Mouse (Mus musculus) cerebellum, postnatal 14 days (tissue): ENCODE measurements at regions not wholly inside any gene's neighbourhood (a gene's known extent, or its start where the extent isn't known, plus 50 kb on each side); places are given as distances from the start of the nearest gene placed in this dataset.

Experiments used
- DNase-seq, 2 experiments: peaks; one replicate each; pipeline ENCODE4 v3.0.0; 2021; ENCODE audit warnings: mixed read lengths in 2 of 2

DNA sequence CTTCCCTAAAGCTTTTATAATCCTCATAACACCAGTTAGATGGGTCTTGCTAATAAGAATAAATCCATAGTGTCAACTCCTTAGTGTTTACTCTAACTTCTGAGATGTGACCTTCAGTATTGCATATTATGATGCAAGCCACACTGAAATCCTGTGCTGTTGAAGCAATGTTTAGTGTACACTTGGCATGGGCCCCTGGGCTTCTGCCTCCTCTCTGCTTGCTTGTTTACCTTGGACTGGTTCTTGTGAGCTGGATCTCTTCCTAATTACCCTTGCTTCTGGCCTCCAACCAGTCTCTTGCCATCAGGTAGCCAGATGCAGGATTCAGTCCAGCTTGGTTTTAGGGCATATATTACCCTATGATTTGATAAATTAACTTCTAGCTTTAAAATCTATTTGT lies 57.0 kb downstream of the Rgs2 start:
- peak; percentile 34 to 55 for DNase-seq

DNA sequence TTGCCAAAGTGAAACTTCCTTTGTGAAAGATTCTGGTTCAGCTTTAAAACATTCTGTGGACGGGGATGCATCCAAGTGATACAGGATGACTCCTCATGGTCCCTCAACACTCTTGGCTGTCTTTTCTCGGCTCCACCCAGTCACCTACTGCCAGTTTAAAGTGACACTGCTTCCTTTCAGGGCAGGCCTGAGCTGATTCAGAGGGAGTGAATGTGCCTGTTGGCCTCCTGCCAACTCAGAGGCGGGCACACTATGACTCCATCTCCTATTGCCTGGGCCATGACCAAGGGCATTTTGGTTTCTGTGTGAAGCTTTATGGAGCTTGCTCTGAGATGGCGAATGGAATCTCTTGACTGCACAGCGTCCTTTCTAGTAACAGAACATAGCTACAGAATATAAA lies 62.5 kb downstream of the Rgs2 start:
- peak; percentile 70 to 73 for DNase-seq

DNA sequence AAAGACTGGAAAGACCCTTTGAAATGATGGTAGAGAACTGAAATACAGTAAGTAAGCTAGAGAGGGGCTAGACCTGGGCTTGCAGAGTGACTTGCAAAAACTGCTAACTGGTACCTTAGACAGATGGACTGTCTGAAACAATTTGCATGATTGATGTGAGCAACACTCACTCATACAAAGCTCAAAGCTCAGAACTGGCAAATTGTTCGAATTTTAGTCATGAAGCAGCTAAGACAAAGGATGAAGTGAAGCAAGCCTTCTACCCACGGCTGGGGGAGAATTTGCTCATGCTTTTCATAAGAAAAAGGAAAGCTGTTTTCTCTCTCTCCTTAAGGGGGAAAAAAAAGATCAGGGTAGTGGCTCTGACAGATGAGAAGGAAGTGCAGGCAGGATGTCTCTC lies 64.5 kb downstream of the Rgs2 start:
- peak; percentile 8 to 43 for DNase-seq

DNA sequence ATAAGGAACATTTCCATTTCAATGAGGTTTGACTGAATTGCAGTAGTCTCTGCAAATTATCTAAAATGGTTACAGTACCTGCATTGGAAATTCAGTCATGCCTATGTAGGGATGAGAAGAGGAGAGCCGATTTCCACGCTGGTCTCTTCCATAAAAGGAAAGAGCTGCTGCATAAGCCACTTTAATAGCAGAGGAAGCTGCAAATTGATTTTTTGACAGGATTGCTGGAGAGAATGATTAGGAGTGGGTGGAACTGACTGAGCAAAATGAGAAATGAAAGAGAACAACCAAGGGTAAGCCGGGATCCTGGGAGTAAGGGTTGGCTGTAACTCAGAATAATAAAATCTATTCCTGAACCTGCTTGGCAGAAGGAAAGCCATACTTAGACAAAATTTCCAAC lies 65.4 kb downstream of the Rgs2 start:
- no peak for DNase-seq

DNA sequence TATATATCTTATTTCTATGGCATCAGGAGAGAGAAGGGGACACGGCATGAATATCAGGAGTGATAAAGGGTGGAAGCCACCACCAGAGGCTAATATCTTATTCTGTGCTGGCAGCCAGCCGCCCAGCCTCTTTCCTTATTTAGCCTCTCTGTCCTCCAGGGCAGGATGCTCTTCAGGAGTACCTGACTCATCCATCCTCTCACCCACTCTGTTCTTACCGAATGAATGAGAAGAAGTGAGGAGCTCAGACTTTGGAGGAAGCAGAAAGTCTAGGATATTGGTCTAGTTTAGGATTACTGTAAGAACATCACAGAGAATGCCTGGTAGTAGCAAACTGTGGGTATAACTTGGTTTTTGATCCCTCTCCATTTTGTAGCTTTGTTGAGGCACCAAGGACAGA lies 73.2 kb downstream of the Rgs2 start:
- no peak for DNase-seq

DNA sequence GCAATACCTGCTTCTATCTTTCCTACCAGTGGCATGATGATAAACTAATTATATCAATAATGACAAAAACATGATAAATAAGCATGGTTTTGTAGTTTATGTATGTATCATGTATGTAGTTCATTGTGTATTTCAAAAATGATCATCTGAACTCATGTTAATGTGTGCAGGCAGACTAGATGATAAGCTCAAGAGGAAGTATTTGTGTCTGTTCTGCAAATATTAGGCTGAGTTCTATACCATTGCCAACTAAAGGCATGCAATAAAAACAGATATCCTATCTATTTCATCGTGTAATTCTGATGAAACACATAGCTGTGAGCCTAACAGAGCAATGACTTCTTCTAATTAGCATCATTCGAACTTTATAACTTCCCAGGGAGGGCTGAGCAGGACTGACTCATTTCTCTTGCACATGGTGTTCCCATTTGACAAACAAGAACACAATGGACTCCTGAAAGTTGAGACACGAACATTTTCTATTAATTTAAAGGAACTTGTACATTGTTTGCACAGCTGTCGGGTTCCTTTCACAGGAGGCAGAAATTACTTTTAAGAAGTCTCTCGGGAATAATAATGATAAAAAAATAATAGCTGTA lies 74.3 kb downstream of the Rgs2 start:
- no peak for DNase-seq

DNA sequence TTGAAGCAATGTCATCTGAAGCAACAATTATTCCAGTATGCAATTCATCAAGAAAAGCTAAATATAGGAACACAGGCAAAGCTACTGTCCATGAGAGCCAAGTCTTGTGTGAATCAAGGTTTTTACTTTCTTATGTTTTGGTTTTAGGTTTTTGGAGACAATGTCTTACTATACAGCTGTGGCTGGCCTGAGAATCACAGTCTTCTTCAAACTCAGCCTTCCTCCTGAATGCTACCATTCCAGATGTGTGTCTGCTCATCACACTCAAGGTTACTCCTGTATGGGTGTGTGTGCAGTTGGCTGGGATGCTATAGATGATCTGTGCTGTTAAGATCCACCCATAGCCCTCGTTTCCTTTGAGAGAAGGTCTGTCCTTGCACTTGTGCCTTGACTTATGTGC lies 81.5 kb downstream of the Rgs2 start:
- no peak for DNase-seq

DNA sequence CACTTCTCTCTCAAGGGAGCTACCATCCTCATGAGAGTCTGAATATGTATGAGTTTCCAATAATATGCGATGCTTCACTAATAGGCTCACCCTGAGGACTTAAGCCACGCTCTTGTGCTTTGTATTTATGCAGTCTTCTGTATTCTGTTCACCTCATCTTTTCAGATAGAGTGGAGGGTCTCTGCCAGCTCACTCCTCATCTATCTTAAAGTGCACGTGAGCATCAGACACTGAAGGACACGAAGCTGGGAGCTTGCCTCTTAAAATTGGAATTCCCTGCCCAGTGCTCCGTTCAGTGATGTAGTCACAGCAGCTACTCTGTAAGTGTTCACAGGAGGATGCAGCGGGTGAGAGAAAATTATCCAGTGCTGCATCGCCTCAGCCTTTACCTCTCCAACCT lies 83.7 kb downstream of the Rgs2 start:
- DNase-seq = no peak

DNA sequence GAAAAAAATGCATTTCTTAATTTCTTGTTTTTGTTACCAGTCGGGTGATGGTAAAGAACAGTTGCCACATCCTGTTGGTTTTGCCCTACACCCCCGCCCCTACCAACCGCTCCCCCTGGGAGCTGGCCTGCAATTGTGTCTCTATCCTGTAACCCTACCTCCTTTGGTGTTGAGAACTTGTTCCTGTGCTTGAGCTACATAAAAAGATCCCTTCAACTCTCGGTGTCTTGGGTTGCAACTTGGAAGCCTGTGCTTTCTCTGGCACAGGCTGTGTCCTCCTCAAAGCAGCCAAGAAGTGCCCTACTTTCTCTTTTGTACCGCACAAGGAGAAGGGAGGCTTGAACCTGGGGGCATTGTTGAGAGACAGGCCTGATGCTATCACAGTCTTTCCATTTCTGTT lies 85.0 kb downstream of the Rgs2 start:
- DNase-seq = no peak

DNA sequence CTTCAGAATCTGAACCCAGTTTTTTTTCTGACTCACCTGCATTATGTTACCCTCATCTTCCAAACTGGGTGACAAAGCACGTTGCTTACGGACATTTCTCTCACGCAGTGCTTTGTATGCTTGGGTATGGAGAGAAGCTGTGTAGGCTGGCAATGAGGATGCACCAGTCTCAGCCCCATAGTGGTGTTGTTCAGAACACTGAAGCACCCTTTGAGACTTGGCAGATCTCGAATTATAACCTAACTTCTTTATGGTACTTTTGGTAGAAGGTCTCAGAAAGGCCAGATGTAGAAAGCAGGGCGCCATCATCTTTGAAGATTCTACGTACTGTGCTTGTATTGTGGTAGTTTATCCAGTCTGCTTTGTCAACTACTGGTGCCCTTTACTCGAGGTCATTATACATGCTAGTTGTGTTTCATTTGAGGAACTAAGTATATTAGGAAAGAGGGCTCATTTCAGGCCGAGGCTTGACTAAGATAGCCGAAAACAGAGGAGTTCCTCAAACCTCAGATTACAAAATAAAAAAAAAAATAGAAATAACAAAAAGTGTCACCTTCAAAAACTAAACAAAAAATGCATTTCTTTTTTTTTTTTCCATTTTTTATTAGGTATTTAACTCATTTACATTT lies 85.7 kb downstream of the Rgs2 start:
- no peak for DNase-seq

DNA sequence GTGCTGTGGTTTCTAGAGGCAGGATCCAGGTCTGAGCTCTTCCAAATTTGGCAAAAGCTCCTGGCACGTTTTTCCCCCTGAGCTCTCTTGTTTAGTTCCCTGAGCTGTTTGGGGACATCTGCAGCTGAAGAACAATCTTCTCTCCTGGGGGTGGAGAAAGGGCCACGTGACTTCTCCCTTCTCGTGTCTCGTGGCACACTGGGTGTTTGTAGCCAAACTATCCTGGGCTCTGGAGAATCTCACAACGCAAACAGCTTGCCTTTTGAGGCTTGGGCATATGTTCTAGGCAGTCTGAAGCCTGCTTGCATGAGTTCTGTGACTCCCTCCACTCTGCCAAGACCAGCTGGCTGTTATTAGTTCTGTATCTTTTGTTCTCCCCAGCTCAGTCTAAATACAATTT lies 86.3 kb downstream of the Rgs2 start:
- peak; percentile 55 to 61 for DNase-seq

DNA sequence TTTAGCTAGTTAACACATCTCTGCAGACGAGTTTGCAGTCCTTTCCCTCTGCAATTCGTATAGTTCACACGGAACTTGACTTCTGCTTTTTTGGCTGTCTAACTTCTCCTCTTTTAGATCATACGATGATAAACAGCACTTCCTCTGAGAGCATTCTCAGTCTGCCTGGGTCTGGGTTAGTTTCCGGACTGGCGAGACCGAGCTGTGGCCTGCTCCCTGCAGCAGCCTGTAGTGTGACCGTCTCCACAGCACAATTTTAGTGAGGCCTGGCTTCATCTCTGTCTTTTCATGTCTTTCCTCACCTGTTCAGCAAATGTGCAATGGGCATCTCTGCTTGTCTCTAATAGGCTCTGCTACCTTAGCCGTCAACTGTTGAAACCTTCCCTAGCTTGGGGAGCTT lies 87.4 kb downstream of the Rgs2 start:
- no peak for DNase-seq

DNA sequence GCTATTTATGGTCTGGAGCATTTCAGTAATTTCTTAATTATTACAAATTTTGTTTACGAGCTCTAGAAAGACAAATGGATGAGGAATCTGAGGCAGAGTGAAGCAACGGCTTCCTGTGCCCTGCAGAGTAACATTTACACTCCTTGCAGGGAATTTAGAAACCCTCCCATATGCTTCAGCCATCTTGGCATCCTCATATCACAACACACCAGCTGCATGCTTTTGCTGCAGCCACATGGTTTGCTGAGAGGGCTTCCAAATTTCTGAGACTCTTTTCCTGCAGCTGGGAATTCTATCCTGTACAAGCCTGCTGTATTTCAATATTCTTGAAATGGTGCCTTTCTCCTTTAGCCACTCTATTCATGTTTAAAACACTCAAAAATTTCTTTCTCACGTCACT lies 91.4 kb downstream of the Rgs2 start:
- DNase-seq = no peak

DNA sequence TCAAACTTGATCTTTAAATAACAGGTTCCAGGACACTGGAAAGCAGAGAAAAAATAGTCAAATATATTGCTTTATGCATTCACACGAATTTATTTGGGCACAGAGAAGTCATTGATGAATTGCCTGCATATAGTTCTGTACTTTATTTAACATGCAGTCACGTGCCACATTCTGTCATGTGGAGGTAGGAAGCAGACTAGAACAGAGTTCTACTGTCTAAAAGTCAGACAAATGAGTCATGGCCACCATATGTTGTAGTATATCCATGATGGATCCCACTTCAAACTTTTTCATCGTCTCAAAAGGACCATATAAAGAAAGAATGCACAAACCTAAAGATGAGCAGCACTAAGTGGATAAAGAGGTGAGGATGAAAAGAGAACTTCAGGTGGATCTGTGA lies 92.7 kb downstream of the Rgs2 start:
- DNase-seq = no peak

DNA sequence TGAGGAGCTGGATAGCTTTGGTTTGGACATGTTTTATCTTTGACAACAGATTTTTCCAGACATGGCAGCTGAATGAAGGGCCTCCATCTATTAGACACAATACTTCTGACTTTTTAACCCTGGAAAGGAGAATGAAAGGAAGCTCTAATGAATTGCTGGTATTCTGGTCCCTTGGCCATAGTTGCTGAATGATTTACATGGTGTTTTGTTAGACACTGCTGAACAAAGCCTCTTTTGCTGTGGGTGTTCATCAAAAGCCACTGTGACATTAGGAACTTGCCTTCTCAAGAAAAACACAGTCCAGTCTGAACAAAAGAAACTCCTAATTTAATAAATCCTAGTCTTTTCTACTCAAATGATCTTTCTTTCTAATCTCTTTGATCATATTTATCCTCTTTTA lies 93.4 kb downstream of the Rgs2 start:
- DNase-seq = no peak

DNA sequence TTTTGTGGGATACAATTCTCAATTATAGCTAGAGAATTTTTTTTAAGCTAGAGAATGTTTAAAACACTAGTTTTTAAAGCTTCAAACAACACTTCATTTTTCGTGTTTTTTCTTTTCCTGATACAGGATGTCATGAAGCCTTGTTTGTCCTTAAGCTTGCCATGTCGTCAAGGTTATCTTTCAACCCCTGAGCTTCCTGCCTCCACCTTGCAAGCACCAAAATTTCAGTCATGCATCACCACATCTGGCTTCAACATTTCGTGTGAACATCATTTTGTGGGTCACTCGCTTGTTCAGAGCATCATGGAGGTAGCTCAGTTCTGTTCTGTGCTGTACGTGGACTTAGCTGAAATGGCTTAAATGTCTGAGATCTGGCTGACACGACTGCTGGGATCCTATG lies 96.6 kb downstream of the Rgs2 start:
- no peak for DNase-seq

DNA sequence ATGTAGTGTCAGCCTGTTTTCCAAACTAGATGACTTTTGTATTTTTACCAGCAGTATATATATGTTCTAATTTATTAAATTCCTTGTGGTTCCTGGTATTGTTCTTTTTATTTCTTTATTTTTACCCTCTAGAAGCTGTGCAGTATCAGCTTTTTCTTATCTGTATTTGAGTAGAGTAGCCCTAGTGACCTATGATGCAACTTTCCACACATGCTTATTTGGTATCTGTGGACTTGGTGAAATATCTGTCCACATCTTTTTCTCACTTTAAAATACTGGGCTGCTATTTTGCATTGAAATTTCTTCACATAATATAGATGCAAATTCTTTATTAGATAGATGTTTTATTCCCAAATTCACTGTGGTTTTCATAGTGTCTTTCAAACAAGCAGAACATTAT lies 97.1 kb downstream of the Rgs2 start:
- DNase-seq = no peak

DNA sequence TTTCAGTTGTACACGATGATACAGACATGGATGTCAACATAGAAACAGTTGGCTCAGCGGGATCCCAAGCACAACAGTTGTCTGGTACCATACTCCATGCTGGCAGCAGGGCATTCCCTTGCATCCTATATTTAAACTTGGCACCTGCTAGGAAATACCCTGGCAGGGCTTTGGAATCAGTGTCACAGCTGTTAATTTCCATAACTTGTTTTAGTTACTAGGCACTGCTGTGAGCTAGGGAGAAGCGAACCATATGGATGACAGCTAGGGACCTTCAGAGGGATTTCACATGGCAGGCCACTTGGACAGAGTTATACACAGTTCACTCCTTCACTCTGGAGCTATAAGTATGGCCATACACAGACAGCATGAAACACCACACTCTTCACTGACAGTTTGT lies 100.0 kb downstream of the Rgs2 start:
- peak; percentile 56 to 60 for DNase-seq

DNA sequence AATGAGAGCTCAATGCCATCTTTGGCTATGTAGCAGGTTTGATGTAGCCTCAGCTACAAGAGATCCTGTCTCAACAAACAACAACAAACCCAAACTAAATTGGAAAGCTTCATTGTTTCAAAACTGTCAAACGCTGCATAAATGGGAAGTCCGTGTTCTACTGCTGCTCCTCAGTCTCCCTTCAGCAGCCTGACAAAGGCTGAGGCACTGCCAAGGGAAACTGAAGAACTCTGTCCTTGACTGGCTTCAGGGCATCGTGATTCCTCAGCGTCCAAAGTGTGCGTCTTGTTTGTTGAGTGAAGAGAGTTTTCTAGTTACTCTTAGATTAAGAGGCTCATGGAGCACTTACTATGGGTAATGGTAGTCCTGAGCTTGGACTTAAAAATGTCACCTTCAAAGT lies 100.7 kb downstream of the Rgs2 start:
- DNase-seq = no peak

DNA sequence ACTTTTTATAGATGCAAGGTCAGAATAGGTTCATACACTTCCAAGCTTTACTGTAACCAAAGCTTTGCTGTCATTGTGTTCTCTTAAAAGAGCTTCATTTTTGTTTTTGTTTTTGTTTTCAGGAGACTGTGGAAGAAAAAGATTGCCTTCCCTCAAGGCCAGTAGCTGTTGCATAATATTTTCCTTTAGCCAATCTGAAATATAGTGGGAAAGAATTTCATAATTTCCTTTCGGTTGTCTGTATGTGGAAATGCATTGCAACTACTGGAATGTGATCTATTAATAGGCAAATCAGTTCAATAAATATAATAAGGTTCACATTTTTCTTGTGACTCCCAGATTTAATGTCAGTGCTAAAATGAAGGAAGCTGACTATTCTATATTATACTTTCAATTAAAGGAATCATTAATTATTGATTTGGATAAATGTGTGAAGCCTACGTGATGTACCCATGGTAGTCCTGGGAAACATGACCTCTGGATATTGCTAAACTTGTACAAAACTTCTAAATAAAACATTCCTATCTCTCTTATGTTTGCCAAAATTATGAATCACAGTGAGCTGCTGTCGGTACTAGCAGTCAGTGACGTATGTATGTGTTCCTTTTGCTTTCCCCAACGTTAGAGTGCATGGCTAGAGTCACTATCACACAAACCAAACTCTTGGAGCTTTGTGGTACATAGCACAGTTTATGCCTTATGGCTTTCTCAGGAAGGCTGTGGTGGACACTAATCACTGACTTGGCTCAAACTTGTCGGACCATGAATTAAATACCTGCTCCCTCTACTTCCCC lies 102.6 kb downstream of the Rgs2 start:
- no peak for DNase-seq

DNA sequence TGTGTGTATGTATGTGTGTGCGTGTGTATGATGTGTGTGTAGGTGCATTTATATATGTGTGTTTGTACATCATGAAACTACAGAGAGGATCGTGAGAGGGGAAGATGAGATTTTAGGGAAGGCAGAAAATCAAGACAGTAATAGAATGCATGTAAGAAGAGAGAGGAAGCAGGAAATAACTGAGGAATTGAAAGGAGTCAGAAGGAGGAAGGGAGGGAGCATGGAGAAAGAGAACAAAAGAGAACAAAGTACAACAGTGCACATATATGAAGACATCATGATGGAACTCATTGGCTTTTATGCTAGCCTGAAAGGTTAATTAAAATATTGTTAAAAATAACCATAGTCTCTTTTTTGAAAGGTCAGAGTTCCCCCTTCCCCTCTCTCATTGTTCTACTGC lies 111.4 kb downstream of the Uchl5 start:
- DNase-seq = no peak

DNA sequence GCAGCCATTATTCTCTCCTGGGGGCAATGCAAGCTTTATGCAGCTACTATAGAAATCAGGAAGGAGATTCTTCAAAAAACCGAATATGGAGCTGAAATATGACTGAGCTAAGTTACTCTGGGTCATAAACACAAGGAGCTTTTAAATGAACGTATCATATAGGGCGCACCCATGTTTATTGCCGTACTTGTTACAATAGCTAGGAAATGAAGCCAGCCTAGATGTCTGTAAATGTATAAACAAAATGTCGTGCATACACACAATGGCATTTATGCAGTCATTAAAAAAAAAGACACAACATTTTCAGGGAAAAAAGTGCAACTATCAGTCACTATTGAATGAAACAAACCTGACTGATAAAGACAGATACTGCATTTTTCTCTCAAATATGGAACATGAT lies 111.0 kb downstream of the Uchl5 start:
- no peak for DNase-seq

DNA sequence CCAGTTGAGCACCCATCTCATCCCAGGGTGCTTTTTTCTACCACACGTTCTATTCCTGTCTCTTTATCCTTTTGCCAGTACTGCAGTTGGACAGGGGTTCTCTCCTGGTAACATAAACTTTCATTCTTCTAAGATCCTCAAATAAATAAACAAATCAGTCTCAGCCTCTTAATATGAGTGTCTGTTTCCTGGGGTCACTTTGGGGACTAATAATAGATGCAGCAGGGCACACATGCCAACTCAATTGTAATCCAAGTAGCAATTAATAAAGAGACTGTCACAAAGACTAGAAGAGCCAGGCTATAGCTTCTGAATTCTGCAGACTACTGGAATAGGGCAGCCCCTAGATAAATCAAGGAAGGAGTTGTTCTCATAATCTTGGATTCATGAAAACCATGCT lies 108.9 kb downstream of the Uchl5 start:
- no peak for DNase-seq

DNA sequence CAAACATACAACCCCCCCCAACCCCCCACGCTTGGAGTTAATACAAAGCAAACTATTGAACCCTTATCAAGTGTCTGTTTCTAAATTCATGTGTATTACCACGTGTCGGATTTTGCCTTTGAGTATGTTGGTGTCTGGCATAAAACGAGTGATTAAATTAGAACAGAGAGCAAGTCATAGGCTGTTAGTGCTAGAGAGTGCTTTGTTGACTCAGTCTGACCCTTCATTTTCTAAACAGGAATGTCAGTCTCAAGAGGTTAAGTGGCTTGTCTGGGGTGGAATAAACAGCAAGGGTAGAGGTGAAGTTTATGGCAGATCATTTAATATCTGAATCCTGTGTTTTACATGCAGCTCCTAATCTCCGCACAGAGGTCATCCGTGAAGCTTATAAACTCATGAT lies 104.1 kb downstream of the Uchl5 start:
- DNase-seq = no peak

DNA sequence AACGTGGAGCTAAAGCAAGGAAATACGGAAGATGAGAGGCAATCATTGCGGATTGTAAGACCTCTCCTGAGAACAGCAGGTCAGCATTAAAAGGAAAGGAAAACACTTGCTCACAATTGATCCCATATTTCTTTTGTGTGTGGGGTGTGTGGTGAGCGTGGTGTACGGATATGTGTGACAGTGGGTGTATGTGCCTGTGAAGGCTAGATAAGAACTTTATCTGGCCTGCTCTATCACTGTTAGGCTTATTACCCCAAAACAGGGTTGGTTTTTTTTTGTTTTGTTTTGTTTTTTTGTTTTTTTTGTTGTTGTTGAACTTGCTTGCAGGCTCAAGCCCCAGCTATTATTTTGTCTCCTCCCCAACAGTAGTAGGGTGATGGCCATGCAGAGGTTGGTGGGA lies 102.5 kb downstream of the Uchl5 start:
- no peak for DNase-seq
